Mouse (Mus musculus) hindbrain, embryonic 14.5 days (tissue): ENCODE measurements at regions not wholly inside any gene's neighbourhood (a gene's known extent, or its start where the extent isn't known, plus 50 kb on each side); places are given as distances from the start of the nearest gene placed in this dataset.

Experiments
- ATAC-seq: fragments of 200-750 bp; cut with Nextera tagmentation; 2 replicates; pipeline ENCODE4 v1.8.0; 2017; ENCODE audit warnings: moderate number of reproducible peaks, mild to moderate bottlenecking, moderate TSS enrichment, moderate library complexity; ENCODE audit not compliant: low FRiP score
- DNase-seq: peaks from one replicate; pipeline ENCODE4 v3.0.0-alpha.2; 2015; ENCODE audit warnings: low spot score
- H3K27ac ChIP-seq: fragments of 300-500 bp; sonication (generic); 2 replicates; pipeline ENCODE4 v1.5.1; 2014; ENCODE audit warnings: mild to moderate bottlenecking, moderate library complexity
- H3K27me3 ChIP-seq: fragments of 300-500 bp; sonication (generic); 2 replicates; pipeline ENCODE4 v1.6.1; 2014; ENCODE audit warnings: mild to moderate bottlenecking, low read length, mixed read lengths; ENCODE audit not compliant: control insufficient read depth, insufficient read depth
- H3K36me3 ChIP-seq: fragments of 300-500 bp; sonication (generic); replicated peaks from 2 replicates; pipeline ENCODE4 v1.6.1; 2014; ENCODE audit not compliant: control insufficient read depth, insufficient read depth
- H3K4me1 ChIP-seq: fragments of 300-500 bp; sonication (generic); replicated peaks from 2 replicates; pipeline ENCODE4 v1.6.1; 2014; ENCODE audit warnings: antibody characterized with exemption, low read length, mixed read lengths; ENCODE audit not compliant: control insufficient read depth, insufficient read depth
- H3K4me2 ChIP-seq: fragments of 300-500 bp; sonication (generic); replicated peaks from 2 replicates; pipeline ENCODE4 v1.6.1; 2014; ENCODE audit warnings: mild to moderate bottlenecking, moderate library complexity
- H3K4me3 ChIP-seq: fragments of 300-500 bp; sonication (generic); replicated peaks from 2 replicates; pipeline ENCODE4 v1.5.1; 2014; ENCODE audit warnings: mild to moderate bottlenecking, low read length
- H3K9ac ChIP-seq: fragments of 300-500 bp; sonication (generic); 2 replicates; pipeline ENCODE4 v1.6.1; 2014
- H3K9me3 ChIP-seq: fragments of 300-500 bp; sonication (generic); 2 replicates; pipeline ENCODE4 v1.6.1; 2016; ENCODE audit warnings: low read length; ENCODE audit not compliant: control insufficient read depth
- WGBS: fragments of 180-500 bp; shearing (Covaris S2); extraction: QIAGEN DNeasy Blood & Tissue Kit; methylation state at CpG from one replicate; pipeline ENCODE4 v1.1.7; 2014; 5-methylcytosine and 5-hydroxymethylcytosine counted together

DNA sequence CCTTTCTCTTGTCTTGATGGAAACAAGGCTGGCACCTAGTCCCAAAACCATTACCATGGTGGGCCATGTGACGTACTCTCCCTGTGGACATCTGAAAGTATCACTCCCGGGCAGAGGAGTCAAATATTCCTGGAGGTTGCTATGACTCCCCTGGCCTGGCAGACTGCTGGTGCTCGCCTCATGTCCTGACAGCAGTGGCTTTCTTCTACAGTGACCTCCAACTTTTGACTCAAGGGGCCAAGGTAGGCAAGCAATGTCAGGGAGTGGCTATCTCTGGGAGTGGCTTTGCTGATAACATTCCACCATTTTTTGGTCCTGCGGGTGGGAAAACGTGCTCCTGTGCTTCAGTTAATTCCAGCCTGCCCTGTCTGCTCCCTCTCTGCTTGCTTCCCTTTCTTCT, 54.7 kb upstream of the Ptgfrn start:
- no peaks in the 10 kb centered on the region for H3K9me3 ChIP-seq
- no peaks in the 10 kb centered on the region for H3K27me3 ChIP-seq
- WGBS = 78% methylated on average over 5 of the region's 5 CpGs
- H3K9ac ChIP-seq = no peak overlapping the region
- no peak overlapping the region for H3K4me3 ChIP-seq
- DNase-seq = no peak
- H3K27ac ChIP-seq = no peak overlapping the region
- H3K4me2 ChIP-seq = no peak overlapping the region
- ATAC-seq = no peak
- H3K36me3 ChIP-seq = no peaks in the 10 kb centered on the region
- peaks cover 23% of the 10 kb centered on the region for H3K4me1 ChIP-seq

DNA sequence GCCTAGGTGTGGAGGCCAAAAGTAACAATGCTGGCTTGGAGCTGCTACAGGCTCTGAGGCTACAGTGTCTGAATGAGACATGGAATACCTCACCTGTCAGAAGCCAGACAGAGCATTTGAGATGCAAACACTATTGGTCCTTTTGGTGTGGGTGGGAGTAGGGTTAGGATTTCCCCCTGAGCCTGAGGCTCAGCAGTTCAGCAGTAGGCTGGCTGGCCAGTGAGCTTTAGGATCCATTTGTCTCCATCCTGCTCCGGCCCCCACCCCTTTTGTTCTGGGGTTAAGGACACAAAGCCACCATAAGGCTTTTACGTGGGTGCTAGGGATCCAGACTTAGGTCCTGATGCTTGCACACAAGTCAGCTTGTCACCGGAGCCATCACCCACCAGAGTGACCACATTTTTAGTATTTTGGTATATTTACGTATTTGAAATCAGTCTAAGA, 53.9 kb upstream of the Ptgfrn start:
- no peak overlapping the region for H3K4me3 ChIP-seq
- no peaks in the 10 kb centered on the region for H3K36me3 ChIP-seq
- WGBS = 81% methylated on average over 4 of the region's 4 CpGs

DNA sequence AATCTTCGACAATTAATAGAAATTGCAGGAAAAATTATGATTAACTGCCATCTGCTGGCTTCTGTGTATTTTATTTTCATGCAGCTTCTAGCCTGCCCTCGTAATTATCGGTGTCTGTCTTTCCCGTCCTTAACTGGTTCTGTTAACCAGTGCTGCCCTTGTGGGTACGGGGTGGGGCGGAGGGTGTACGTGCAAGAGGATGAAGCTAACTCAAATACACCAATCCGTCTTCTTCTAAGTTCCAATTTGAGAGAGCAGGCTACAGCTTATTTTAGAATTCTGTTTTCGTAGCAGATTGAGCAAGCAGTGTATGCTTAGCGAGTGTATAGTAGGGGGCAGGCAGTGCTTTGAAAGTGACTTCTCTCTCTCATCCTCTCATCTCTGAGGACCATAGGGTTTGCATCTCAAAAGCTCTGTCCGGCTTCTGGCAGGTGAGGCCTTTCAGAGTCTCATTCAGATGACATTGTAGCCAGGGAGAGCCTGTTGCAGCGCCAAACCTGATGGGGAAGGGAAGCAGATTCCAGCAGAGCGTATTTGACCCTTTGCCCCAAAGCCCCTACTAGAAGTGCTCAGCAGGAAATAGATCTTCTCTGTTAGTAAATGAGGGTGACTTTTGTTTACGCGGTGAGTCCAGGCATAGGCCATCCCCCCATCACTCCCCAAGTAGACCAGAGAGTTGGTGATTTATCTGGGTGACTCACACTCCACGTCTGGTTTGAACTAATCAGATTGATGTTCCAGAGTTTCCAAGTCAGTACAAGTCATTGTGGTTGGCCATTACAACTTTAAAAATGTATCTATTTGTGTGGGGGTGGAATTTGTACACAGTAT, 53.3 kb upstream of the Ptgfrn start:
- H3K9me3 ChIP-seq = no peaks in the 10 kb centered on the region
- peak; percentile 42 for DNase-seq
- H3K36me3 ChIP-seq = no peaks in the 10 kb centered on the region
- peak overlapping the region; percentile 61; the same call in 1 of the 2 replicates for H3K27ac ChIP-seq
- H3K27me3 ChIP-seq = no peaks in the 10 kb centered on the region
- no peak overlapping the region for H3K4me3 ChIP-seq
- 35% methylated on average over 16 of the region's 16 CpGs for WGBS
- H3K4me2 ChIP-seq = peak overlapping the region; percentile 6; the same call in 1 of the 2 replicates
- H3K4me1 ChIP-seq = peaks cover 23% of the 10 kb centered on the region
- ATAC-seq = peak; percentile 55; the same call in 1 of the 2 replicates
- H3K9ac ChIP-seq = no peak overlapping the region

More for the DNA sequence above, 53.9 kb upstream of the Ptgfrn start:
- H3K9ac ChIP-seq = no peak overlapping the region
- H3K27me3 ChIP-seq = no peaks in the 10 kb centered on the region
- no peak overlapping the region for H3K4me2 ChIP-seq
- no peak for ATAC-seq
- no peaks in the 10 kb centered on the region for H3K9me3 ChIP-seq
- H3K4me1 ChIP-seq = peaks cover 23% of the 10 kb centered on the region
- no peak overlapping the region for H3K27ac ChIP-seq
- DNase-seq = no peak

GRCm38 (mm10) chr3:101162536-101163159, 52.6 kb upstream of the Ptgfrn start:
- H3K9ac ChIP-seq = 0 out of 2 replicates have a peak overlapping the region, but pooled peaks have one; percentile 17
- H3K36me3 ChIP-seq = no peaks in the 10 kb centered on the region
- peak overlapping the region; percentile 6 for H3K4me2 ChIP-seq
- ATAC-seq (peak; percentile 34; the same call in 1 of the 2 replicates), DNase-seq (no peak)
- no peak overlapping the region for H3K4me3 ChIP-seq
- peaks cover 23% of the 10 kb centered on the region for H3K4me1 ChIP-seq
- WGBS = 33% methylated on average over 14 of the region's 14 CpGs
- H3K9me3 ChIP-seq = no peaks in the 10 kb centered on the region
- H3K27ac ChIP-seq = peak overlapping the region; percentile 61
- H3K27me3 ChIP-seq = no peaks in the 10 kb centered on the region

- no peak overlapping the region for H3K9ac ChIP-seq
- WGBS = 43% methylated on average over 14 of the region's 14 CpGs
Observed at GRCm38 (mm10) chr3:101161941-101162531, 52.0 kb upstream of the Ptgfrn start.

GRCm38 (mm10) chr3:101161421-101161940, 51.4 kb upstream of the Ptgfrn start:
- WGBS = 20% methylated on average over 11 of the region's 11 CpGs
- peak; percentile 11; the same call in 1 of the 2 replicates for ATAC-seq
- Histone ChIP-seq H3K9ac (no peak overlapping the region), H3K27me3 (no peaks in the 10 kb centered on the region), H3K4me3 (no peak overlapping the region), H3K27ac (peak overlapping the region; percentile 52; the same call in 1 of the 2 replicates), H3K9me3 (no peaks in the 10 kb centered on the region), H3K4me1 (peaks cover 23% of the 10 kb centered on the region), H3K36me3 (no peaks in the 10 kb centered on the region), H3K4me2 (0 out of 2 replicates have a peak overlapping the region, but pooled peaks have one; percentile 23)
- no peak for DNase-seq

More at GRCm38 (mm10) chr3:101161941-101162531, 52.0 kb upstream of the Ptgfrn start:
- H3K27ac ChIP-seq = peak overlapping the region; percentile 52; the same call in 1 of the 2 replicates
- ATAC-seq = peak; percentile 53; the same call in 1 of the 2 replicates
- H3K27me3 ChIP-seq = no peaks in the 10 kb centered on the region
- H3K4me2 ChIP-seq = 0 out of 2 replicates have a peak overlapping the region, but pooled peaks have one; percentile 23
- peaks cover 23% of the 10 kb centered on the region for H3K4me1 ChIP-seq
- no peak overlapping the region for H3K4me3 ChIP-seq
- H3K36me3 ChIP-seq = no peaks in the 10 kb centered on the region
- DNase-seq = peak; percentile 45
- no peaks in the 10 kb centered on the region for H3K9me3 ChIP-seq
